Mouse (Mus musculus) bone marrow macrophage, adult 2 months (primary cell): ENCODE results near the gene Slc30a4. TPM values are rescaled to one million over a fixed set of nuclear protein-coding genes. Genes with fewer than 3 reads are reported as not detected.

Experiments
- H3K27ac ChIP-seq: 2 replicates; pipeline ENCODE4 v1.5.1; 2012; ENCODE audit warnings: low read depth, low read length; ENCODE audit not compliant: insufficient read depth
- H3K4me1 ChIP-seq: 2 replicates; pipeline ENCODE4 v1.6.1; 2012; ENCODE audit warnings: low read length; ENCODE audit not compliant: control insufficient read depth, insufficient read depth
- H3K4me3 ChIP-seq: 2 replicates; pipeline ENCODE4 v1.5.1; 2012; ENCODE audit warnings: mild to moderate bottlenecking, low read length, moderate library complexity; ENCODE audit not compliant: insufficient read depth
- CTCF ChIP-seq: IDR thresholded peaks from 2 replicates; pipeline ENCODE4 v1.5.1; 2012; ENCODE audit warnings: low read depth, mild to moderate bottlenecking, low read length, moderate library complexity
- POLR2A ChIP-seq: IDR thresholded peaks from 2 replicates; pipeline ENCODE4 v1.6.1; 2012; ENCODE audit warnings: mild to moderate bottlenecking, low read depth, low read length, borderline replicate concordance
- polyA plus RNA-seq: library from polyadenylated mRNA; stranded (reverse); fragments of >200 nt; gene quantifications from 2 replicates; pipeline ENCODE4 v1.2.4, GENCODE M21; 2012; ENCODE audit not compliant: missing spikeins, insufficient read depth, insufficient read length

Gene Slc30a4
- polyA plus RNA-seq = 6.6 and 7.7 TPM in 2 replicates

- Histone ChIP-seq H3K27ac (no peak within 1 kb of the TSS), H3K4me1 (peaks cover 16% of the 10 kb centered on the region), H3K4me3 (peak within 1 kb of the TSS; percentile 69)
- TF ChIP-seq CTCF (no peak), POLR2A (no peak)
Observed at GRCm38 (mm10) chr2:122702181-122703036, at the start of gene Slc30a4. Slc30a4 (minus strand) TSS chr2:122702663.

GRCm38 (mm10) chr2:122746461-122746860 is 44.0 kb upstream of the Slc30a4 start:
- H3K4me3 ChIP-seq = no peak overlapping the region
- H3K27ac ChIP-seq = no peak overlapping the region
- no peak for TF ChIP-seq CTCF
- TF ChIP-seq POLR2A = no peak
- H3K4me1 ChIP-seq = peaks cover 22% of the 10 kb centered on the region

GRCm38 (mm10) chr2:122739023-122739422 is 36.6 kb upstream of the Slc30a4 start:
- Histone ChIP-seq H3K27ac (peak overlapping the region; percentile 97), H3K4me1 (peaks cover 27% of the 10 kb centered on the region), H3K4me3 (peak overlapping the region; percentile 99)
- no peak for TF ChIP-seq CTCF
- TF ChIP-seq POLR2A = no peak

GRCm38 (mm10) chr2:122737894-122738830 is 35.7 kb upstream of the Slc30a4 start, which contains the start of gene Bloc1s6:
Bloc1s6 (plus strand) TSS chr2:122738503.
- Histone ChIP-seq H3K4me3 (peak within 1 kb of the TSS; percentile 99), H3K4me1 (peaks cover 23% of the 10 kb centered on the region), H3K27ac (peak within 1 kb of the TSS; percentile 97)
- no peak for TF ChIP-seq POLR2A
- no peak for TF ChIP-seq CTCF

- TF ChIP-seq POLR2A (no peak), CTCF (no peak)
- H3K4me1 ChIP-seq = peaks cover 6% of the 10 kb centered on the region
- no peak overlapping the region for H3K27ac ChIP-seq
- H3K4me3 ChIP-seq = no peak overlapping the region
Observed at GRCm38 (mm10) chr2:122731456-122731855, 29.0 kb upstream of the Slc30a4 start.

GRCm38 (mm10) chr2:122725604-122726003 is 23.1 kb upstream of the Slc30a4 start:
- H3K4me1 ChIP-seq = no peaks in the 10 kb centered on the region
- TF ChIP-seq CTCF = peak; percentile 93
- no peak for TF ChIP-seq POLR2A
- no peak overlapping the region for H3K4me3 ChIP-seq
- no peak overlapping the region for H3K27ac ChIP-seq

GRCm38 (mm10) chr2:122720564-122720963 is 18.1 kb upstream of the Slc30a4 start:
- Histone ChIP-seq H3K27ac (no peak overlapping the region), H3K4me3 (no peak overlapping the region), H3K4me1 (peaks cover 9% of the 10 kb centered on the region)
- TF ChIP-seq POLR2A (no peak), CTCF (no peak)

GRCm38 (mm10) chr2:122719232-122719631 is 16.8 kb upstream of the Slc30a4 start:
- H3K4me1 ChIP-seq = peaks cover 12% of the 10 kb centered on the region
- no peak overlapping the region; the same call in 1 of the 2 replicates for H3K27ac ChIP-seq
- no peak overlapping the region for H3K4me3 ChIP-seq
- TF ChIP-seq POLR2A (no peak), CTCF (no peak)

- Histone ChIP-seq H3K27ac (no peak overlapping the region), H3K4me3 (no peak overlapping the region), H3K4me1 (peaks cover 21% of the 10 kb centered on the region)
- no peak for TF ChIP-seq POLR2A
Observed at GRCm38 (mm10) chr2:122716301-122716842, 13.9 kb upstream of the Slc30a4 start.
